Mouse (Mus musculus): ENCODE results near the gene Ccdc107. TPM values are rescaled to one million over a fixed set of nuclear protein-coding genes. Genes with fewer than 3 reads are reported as not detected.
"Not testable (repeated sequence)": the region's sequence is repeated elsewhere in the genome, so short reads cannot be mapped to it uniquely, and the experiment has no call there.

The Ccdc107 gene
- polyA plus RNA-seq, 1 experiment from 2014 or later = 24.2 TPM

- Histone ChIP-seq H3K79me2 (ENCODE audit: inconsistent target) (no peaks in the 10 kb centered on the region), H3K27ac (peak overlapping the region; percentile 65), H3K36me3 (ENCODE audit: inconsistent target) (no peaks in the 10 kb centered on the region), H3K4me3 (ENCODE audit: inconsistent target) (peak overlapping the region; percentile 9; the same call in 1 of the 2 replicates)
- WGBS (ENCODE audit: missing documents) = 14% methylated on average over 11 of the region's 11 CpGs
Measured at GRCm38 (mm10) chr4:43477857-43478533, 14.7 kb upstream of the Ccdc107 start.

DNA sequence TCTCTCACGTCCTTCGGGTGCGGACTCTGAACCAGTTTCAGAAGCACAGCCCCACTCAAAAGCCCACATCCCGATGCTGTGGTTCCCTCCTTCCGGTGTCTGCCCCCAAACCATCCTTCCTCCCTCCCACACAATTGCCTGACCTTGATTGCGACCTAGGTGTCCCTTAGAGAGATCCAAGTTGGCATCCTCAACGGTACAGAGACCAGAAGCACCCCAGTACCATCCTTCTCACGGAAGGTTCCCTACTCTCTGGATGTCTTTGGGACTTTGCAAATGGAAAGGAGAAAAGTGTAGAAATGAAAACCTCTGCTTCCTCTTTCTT is 14.2 kb upstream of the Ccdc107 start:
- Histone ChIP-seq H3K79me2 (ENCODE audit: inconsistent target) (no peaks in the 10 kb centered on the region), H3K36me3 (ENCODE audit: inconsistent target) (no peaks in the 10 kb centered on the region), H3K27ac (peak overlapping the region; percentile 65), H3K4me3 (ENCODE audit: inconsistent target) (peak overlapping the region; percentile 9; the same call in 1 of the 2 replicates)
- WGBS (ENCODE audit: missing documents) = 10% methylated on average over 8 of the region's 8 CpGs

DNA sequence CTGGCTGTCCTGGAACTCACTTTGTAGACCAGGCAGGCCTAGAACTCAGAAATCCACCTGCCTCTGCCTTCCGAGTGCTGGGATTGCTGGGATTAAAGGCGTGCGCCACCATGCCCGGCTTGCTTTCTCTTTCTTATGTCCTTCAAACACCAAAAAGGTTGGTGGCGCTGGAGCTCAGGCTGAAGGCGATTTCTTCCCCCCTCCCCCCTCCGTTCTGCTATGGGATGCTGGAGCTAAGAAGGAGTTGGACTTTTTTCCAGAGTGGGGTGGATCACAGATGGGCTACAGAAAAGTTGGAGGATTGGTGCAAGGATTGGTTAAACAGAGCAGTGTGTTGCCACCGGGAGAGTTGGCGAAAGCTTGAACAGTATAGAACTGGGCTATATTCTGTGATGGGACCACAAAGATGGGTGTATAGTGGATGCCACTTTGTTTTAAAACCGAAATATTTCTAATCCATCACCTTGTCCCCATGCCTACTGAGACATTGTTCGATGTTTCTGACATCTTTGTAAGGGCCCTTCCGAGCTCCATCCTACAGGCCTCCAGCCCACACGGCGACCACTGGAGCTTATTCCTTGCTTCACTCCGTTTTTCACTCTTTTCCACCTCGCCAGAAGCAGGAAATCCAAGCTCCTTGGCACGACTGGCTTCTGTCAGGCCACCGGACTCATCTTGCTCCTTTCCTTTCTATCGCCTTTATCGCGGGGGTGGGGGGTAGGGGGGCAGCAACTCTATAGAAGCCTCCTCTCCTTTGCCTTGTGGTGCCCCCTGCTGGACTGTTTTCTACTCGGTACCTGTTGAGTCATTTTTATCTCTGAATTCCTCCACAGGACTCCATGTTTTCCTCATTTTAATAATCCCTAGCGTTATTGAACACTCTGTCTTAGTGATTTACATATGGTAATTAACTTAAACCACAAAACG is 13.5 kb upstream of the Ccdc107 start:
- Histone ChIP-seq H3K27ac (peak overlapping the region; percentile 65), H3K36me3 (ENCODE audit: inconsistent target) (no peaks in the 10 kb centered on the region), H3K4me3 (ENCODE audit: inconsistent target) (no peak overlapping the region), H3K79me2 (ENCODE audit: inconsistent target) (no peaks in the 10 kb centered on the region)
- WGBS (ENCODE audit: missing documents) = 52% methylated on average over 23 of the region's 24 CpGs

DNA sequence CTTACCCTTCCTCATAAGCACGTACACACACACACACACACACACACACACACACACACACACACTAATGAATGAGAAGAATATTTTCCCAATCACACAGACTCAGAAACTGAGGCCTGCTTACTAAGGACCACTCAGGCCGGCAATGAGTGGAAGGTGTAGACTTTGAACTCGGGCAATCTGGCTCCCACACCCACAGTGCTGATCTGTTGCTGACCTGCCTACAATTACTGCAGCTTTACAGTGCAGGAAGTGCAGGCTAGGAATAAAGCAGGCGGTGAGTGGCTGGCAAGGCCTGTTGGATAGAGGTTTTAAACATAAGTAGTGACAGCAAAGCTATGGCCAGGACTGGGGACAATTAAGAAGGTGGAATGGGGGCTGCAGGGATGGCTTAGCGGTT is 11.7 kb upstream of the Ccdc107 start:
- WGBS (ENCODE audit: missing documents) = 94% methylated on average over 5 of the region's 5 CpGs
- no peak overlapping the region for H3K4me3 ChIP-seq (ENCODE audit: inconsistent target)
- no peak overlapping the region for H3K27ac ChIP-seq
- no peaks in the 10 kb centered on the region for H3K36me3 ChIP-seq (ENCODE audit: inconsistent target)
- H3K79me2 ChIP-seq (ENCODE audit: inconsistent target) = no peaks in the 10 kb centered on the region

DNA sequence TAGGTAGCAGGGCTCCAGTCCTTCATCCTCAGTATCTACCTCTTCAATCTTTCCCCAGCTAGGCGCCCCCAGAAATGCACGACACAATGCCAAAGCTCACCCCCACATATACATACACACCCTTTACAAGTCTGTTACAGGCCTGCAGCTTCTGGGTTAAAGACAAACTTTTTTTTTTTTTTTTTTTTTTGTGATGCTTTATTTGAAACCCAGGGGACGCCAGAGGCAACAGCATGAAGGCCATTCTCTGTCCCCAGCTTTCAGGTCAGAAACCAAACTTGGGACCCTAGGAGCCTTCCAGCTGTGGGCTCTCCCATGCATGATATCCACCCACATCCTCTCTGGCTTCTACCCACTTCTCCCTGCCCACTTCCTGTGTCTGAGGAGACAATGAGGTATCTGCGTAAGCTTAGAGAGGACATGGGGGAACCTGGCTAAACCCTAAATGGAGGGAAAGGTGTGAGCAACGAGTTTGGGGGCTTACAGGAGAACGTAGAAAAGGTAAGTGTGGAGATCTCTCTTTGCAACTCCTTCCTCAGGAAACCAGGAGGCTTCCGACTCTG is 10.7 kb upstream of the Ccdc107 start:
- Histone ChIP-seq H3K79me2 (ENCODE audit: inconsistent target) (no peaks in the 10 kb centered on the region), H3K4me3 (ENCODE audit: inconsistent target) (no peak overlapping the region), H3K27ac (no peak overlapping the region), H3K36me3 (ENCODE audit: inconsistent target) (no peaks in the 10 kb centered on the region)
- WGBS (ENCODE audit: missing documents) = 45% methylated on average over 7 of the region's 7 CpGs

DNA sequence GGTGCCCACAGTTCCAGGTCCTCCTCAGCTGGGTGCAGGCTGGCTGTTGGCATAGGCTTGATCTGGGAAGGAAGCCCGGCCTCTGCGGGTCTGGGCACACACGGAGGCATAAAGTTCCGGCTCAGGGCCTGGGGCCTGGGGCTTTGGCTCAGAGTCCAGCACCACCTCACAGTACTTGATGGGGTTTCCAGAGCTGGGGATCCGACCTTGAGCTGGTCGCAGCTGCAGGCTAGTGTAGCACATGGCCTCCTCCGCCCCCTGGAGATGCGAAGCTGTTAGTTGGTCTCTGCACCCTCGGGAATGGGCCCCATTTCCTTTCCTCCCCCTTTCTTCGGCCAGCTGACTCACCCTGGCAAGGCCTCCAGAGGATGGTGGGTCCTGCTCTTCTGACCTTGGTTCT is 10.1 kb upstream of the Ccdc107 start:
- H3K27ac ChIP-seq = no peak overlapping the region
- no peak overlapping the region for H3K4me3 ChIP-seq (ENCODE audit: inconsistent target)
- no peaks in the 10 kb centered on the region for H3K79me2 ChIP-seq (ENCODE audit: inconsistent target)
- WGBS (ENCODE audit: missing documents) = 56% methylated on average over 10 of the region's 10 CpGs
- H3K36me3 ChIP-seq (ENCODE audit: inconsistent target) = no peaks in the 10 kb centered on the region

DNA sequence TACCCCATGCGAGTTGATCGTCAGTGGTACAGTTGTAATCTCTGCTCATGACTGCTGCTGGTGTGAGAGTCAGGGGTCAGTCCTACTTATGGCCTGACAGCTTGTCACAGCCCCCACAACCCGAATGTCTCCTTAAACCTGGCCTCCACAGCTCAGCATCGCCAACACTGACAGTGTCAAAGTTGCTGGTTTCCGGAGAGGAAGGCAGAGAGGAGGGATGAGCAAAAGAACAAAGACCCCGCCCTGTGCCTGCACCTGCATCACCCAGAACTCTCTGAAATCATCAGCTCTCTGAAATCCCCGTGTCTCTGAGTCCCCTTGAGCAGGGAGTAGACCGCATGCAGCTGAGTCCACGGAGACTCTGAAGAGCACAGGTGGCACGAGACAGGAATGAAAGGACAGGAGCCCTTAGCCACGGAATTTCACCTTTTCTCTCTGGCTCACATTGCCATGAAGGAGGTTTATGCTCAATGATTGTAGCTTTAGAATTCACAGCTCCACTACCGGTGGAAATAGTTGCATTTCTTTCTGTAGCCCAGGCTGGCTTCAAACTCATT is 9.1 kb upstream of the Ccdc107 start, which contains the start of gene Sit1:
TSS of gene Sit1 (minus strand) at position 200 of the 557 bp plus-strand sequence.
- WGBS (ENCODE audit: missing documents) = 92% methylated on average over 12 of the region's 12 CpGs
- Histone ChIP-seq H3K79me2 (ENCODE audit: inconsistent target) (no peaks in the 10 kb centered on the region), H3K4me3 (ENCODE audit: inconsistent target) (no peak within 1 kb of the TSS), H3K36me3 (ENCODE audit: inconsistent target) (no peaks in the 10 kb centered on the region), H3K27ac (no peak within 1 kb of the TSS)

GRCm38 (mm10) chr4:43485666-43486065 is 7.0 kb upstream of the Ccdc107 start:
- not testable (repeated sequence) for H3K79me2 ChIP-seq (ENCODE audit: inconsistent target); H3K27ac ChIP-seq
- 93% methylated on average over 5 of the region's 5 CpGs for WGBS (ENCODE audit: missing documents)

DNA sequence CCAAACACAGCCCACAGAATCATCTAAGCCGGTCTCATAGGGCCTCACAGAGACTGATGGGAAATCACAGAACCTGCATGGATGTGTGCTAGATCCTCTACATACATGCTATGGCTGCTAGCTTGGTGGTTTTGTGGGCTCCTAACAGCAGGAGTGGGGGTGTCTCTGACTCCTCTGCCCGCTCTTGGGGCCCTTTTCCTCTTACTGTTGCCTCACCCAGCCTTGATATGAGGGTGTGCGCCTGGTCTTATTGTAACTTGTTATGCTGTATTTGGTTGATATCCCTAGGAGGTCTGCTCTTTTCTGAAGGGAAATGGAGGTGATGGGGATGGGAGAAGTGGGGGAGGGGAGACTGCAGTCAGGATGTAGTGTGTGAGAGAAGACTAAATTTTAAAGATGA is 3.1 kb upstream of the Ccdc107 start:
- H3K79me2 ChIP-seq (ENCODE audit: inconsistent target) = no peaks in the 10 kb centered on the region
- no peak overlapping the region for H3K27ac ChIP-seq
- H3K4me3 ChIP-seq (ENCODE audit: inconsistent target) = no peak overlapping the region
- 96% methylated on average over 2 of the region's 3 CpGs for WGBS (ENCODE audit: missing documents)
- no peaks in the 10 kb centered on the region for H3K36me3 ChIP-seq (ENCODE audit: inconsistent target)

More at GRCm38 (mm10) chr4:43485666-43486065, 7.0 kb upstream of the Ccdc107 start:
- H3K4me3 ChIP-seq (ENCODE audit: inconsistent target); H3K36me3 ChIP-seq (ENCODE audit: inconsistent target): not testable (repeated sequence)

- H3K27ac ChIP-seq = no peak overlapping the region
- no peaks in the 10 kb centered on the region for H3K36me3 ChIP-seq (ENCODE audit: inconsistent target)
- 94% methylated on average over 5 of the region's 5 CpGs for WGBS (ENCODE audit: missing documents)
- H3K79me2 ChIP-seq (ENCODE audit: inconsistent target) = no peaks in the 10 kb centered on the region
- H3K4me3 ChIP-seq (ENCODE audit: inconsistent target) = no peak overlapping the region
Measured at GRCm38 (mm10) chr4:43490801-43491200, 1.9 kb upstream of the Ccdc107 start.

GRCm38 (mm10) chr4:43492101-43492820 is 439 bp upstream of the Ccdc107 start:
- no peaks in the 10 kb centered on the region for H3K36me3 ChIP-seq (ENCODE audit: inconsistent target)
- 28% methylated on average over 12 of the region's 12 CpGs for WGBS (ENCODE audit: missing documents)
- no peak overlapping the region for H3K27ac ChIP-seq
- no peaks in the 10 kb centered on the region for H3K79me2 ChIP-seq (ENCODE audit: inconsistent target)
- no peak overlapping the region for H3K4me3 ChIP-seq (ENCODE audit: inconsistent target)

- no peaks in the 10 kb centered on the region for H3K36me3 ChIP-seq (ENCODE audit: inconsistent target)
- H3K79me2 ChIP-seq (ENCODE audit: inconsistent target) = no peaks in the 10 kb centered on the region
- H3K4me3 ChIP-seq (ENCODE audit: inconsistent target) = peak overlapping the region; percentile 54
- under 1% methylated on average over 47 of the region's 47 CpGs for WGBS (ENCODE audit: missing documents)
- peak overlapping the region; percentile 65 for H3K27ac ChIP-seq
Measured at GRCm38 (mm10) chr4:43493186-43493845, 616 bp downstream of the Ccdc107 start.

GRCm38 (mm10) chr4:43493846-43494240 is 1.1 kb downstream of the Ccdc107 start:
- Histone ChIP-seq H3K27ac (no peak overlapping the region), H3K4me3 (ENCODE audit: inconsistent target) (peak overlapping the region; percentile 54), H3K79me2 (ENCODE audit: inconsistent target) (no peaks in the 10 kb centered on the region), H3K36me3 (ENCODE audit: inconsistent target) (no peaks in the 10 kb centered on the region)
- 0% methylated on average over 9 of the region's 9 CpGs for WGBS (ENCODE audit: missing documents)

DNA sequence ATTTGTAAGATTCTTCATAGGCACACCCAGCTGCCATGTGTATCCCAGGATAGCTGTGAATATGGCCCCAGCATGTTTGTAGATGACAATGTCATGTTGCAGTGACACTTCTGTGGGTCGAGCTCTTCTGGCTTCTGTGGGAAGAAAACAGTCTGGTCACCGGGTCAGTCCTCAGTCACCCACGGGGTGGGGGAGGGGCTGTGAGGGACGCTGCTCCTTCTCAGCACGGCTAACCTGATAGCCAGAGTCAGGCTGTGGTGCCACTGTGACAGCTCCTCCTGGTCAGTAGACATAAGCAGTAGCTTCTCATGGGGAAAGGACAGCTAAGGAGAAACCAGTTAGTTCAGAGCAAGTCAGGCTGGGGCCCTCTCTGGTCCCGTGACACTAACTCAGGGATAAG is 3.9 kb downstream of the Ccdc107 start:
- H3K27ac ChIP-seq = no peak overlapping the region
- no peak overlapping the region for H3K4me3 ChIP-seq (ENCODE audit: inconsistent target)
- H3K79me2 ChIP-seq (ENCODE audit: inconsistent target) = no peaks in the 10 kb centered on the region
- no peaks in the 10 kb centered on the region for H3K36me3 ChIP-seq (ENCODE audit: inconsistent target)
- 86% methylated on average over 6 of the region's 6 CpGs for WGBS (ENCODE audit: missing documents)

Data from macrophage (primary cell).